Mouse (Mus musculus) hindbrain, embryonic 16.5 days (tissue): Measurements from ENCODE around the gene Kpnb1. TPM values are rescaled to one million over a fixed set of nuclear protein-coding genes. Genes with fewer than 3 reads are reported as not detected.

Experiments used
- ATAC-seq: fragments of 200-750 bp; cut with Nextera tagmentation; 2 replicates; pipeline ENCODE4 v1.8.0; 2017; ENCODE audit warnings: moderate TSS enrichment, moderate library complexity
- H3K27ac ChIP-seq: fragments of 300-500 bp; sonication (generic); 2 replicates; pipeline ENCODE4 v1.5.1; 2014; ENCODE audit warnings: low read depth, mild to moderate bottlenecking, control low read depth, low read length, moderate library complexity
- H3K27me3 ChIP-seq: fragments of 300-500 bp; sonication (generic); replicated peaks from 2 replicates; pipeline ENCODE4 v1.6.1; 2014; ENCODE audit warnings: low read length; ENCODE audit not compliant: control insufficient read depth, insufficient read depth
- H3K36me3 ChIP-seq: fragments of 300-500 bp; sonication (generic); 2 replicates; pipeline ENCODE4 v1.6.1; 2014; ENCODE audit warnings: mild to moderate bottlenecking, low read length, moderate library complexity, mixed read lengths; ENCODE audit not compliant: control insufficient read depth, insufficient read depth
- H3K4me1 ChIP-seq: fragments of 300-500 bp; sonication (generic); 2 replicates; pipeline ENCODE4 v1.6.1; 2014; ENCODE audit warnings: low read depth, low read length; ENCODE audit not compliant: control insufficient read depth, insufficient read depth
- H3K4me2 ChIP-seq: fragments of 300-500 bp; sonication (generic); 2 replicates; pipeline ENCODE4 v1.6.1; 2014; ENCODE audit warnings: mild to moderate bottlenecking, low read length, control low read depth, moderate library complexity
- H3K4me3 ChIP-seq: fragments of 300-500 bp; sonication (generic); 2 replicates; pipeline ENCODE4 v1.5.1; 2014; ENCODE audit warnings: mild to moderate bottlenecking, low read length, control low read depth, moderate library complexity
- H3K9ac ChIP-seq: fragments of 300-500 bp; sonication (generic); 2 replicates; pipeline ENCODE4 v1.6.1; 2014; ENCODE audit warnings: low read depth, mild to moderate bottlenecking, control low read depth, low read length, moderate library complexity
- H3K9me3 ChIP-seq: fragments of 300-500 bp; sonication (generic); 2 replicates; pipeline ENCODE4 v1.6.1; 2014; ENCODE audit warnings: mild to moderate bottlenecking, low read length, moderate library complexity; ENCODE audit not compliant: control insufficient read depth
- WGBS: fragments of 180-500 bp; shearing (Covaris S2); extraction: QIAGEN DNeasy Blood & Tissue Kit; methylation state at CpG from one replicate; pipeline ENCODE4 v1.1.7; 2014; 5-methylcytosine and 5-hydroxymethylcytosine counted together
- polyA plus RNA-seq: library from polyadenylated mRNA; unstranded; fragments of >200 nt; fragmentation: Nextera tagmentation; extraction: Ambion mirVana; gene quantifications from 2 replicates; pipeline ENCODE4 v1.2.1, GENCODE M21; 2015

Kpnb1 gene
- polyA plus RNA-seq, 1 experiment from 2014 or later, result 29.7 TPM

DNA sequence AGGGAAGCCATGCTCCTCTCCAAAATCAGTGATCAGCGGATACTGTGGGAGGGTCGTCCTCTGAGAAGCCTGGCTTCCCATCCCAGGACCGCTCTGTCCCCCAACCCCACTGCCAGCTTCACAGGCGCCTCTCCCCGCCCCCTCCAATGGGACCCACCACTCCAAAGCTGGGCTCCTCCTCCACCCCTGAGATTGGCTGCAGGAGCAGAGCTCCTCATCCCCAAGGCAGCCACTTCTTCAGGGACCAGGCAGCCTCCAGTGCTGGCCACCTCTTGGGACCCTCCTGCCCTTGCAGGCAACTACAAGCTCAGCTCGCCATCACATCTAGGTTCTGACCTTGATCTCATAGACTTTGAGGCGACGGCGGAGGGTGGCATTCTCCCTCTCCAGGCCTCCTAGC, 38.7 kb downstream of the Kpnb1 start:
- peak overlapping the region; percentile 84 for H3K4me2 ChIP-seq
- no peak for ATAC-seq
- no peaks in the 10 kb centered on the region for H3K9me3 ChIP-seq
- H3K4me3 ChIP-seq, result peak overlapping the region; percentile 1; the same call in 1 of the 2 replicates
- peaks cover 8% of the 10 kb centered on the region; the same call in 1 of the 2 replicates for H3K36me3 ChIP-seq
- H3K27ac ChIP-seq, result no peak overlapping the region
- peaks cover 29% of the 10 kb centered on the region for H3K4me1 ChIP-seq
- H3K27me3 ChIP-seq, result no peaks in the 10 kb centered on the region
- peak overlapping the region; percentile 87 for H3K9ac ChIP-seq
- WGBS, result 30% methylated on average over 9 of the region's 9 CpGs

DNA sequence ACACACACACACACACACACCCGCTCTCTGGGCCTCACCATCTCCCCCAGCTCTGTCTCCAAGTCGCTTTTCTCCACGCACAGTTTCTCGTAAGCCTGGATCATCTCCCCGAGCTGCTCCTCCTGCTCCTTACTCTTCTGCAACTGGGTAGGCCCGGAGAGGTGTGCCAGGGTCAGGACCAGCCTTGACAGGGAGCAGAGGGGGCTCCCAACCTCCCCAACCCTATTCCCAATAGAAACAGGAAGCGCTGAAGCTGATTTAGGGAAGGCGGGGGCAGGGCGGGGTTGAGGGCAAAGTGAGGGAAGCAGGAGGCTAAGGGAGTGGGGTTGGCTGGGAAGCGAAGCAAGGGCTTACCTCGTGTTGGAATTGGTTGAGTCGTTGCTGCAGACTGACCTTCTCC, 39.1 kb downstream of the Kpnb1 start:
- Histone ChIP-seq H3K4me3 (no peak overlapping the region), H3K27me3 (no peaks in the 10 kb centered on the region), H3K36me3 (peaks cover 8% of the 10 kb centered on the region; the same call in 1 of the 2 replicates), H3K27ac (no peak overlapping the region), H3K9ac (no peak overlapping the region; the same call in 1 of the 2 replicates), H3K4me1 (peaks cover 29% of the 10 kb centered on the region), H3K4me2 (peak overlapping the region; percentile 84; the same call in 1 of the 2 replicates), H3K9me3 (no peaks in the 10 kb centered on the region)
- no peak for ATAC-seq
- 36% methylated on average over 12 of the region's 12 CpGs for WGBS

- H3K4me3 ChIP-seq, result no peak overlapping the region
- H3K36me3 ChIP-seq, result peaks cover 10% of the 10 kb centered on the region; the same call in 1 of the 2 replicates
- no peak overlapping the region for H3K27ac ChIP-seq
- no peak for ATAC-seq
- WGBS, result 65% methylated on average over 8 of the region's 8 CpGs
- no peak overlapping the region for H3K4me2 ChIP-seq
- H3K9ac ChIP-seq, result 0 out of 2 replicates have a peak overlapping the region, but pooled peaks have one; percentile 10
- H3K9me3 ChIP-seq, result no peaks in the 10 kb centered on the region
- peaks cover 22% of the 10 kb centered on the region for H3K4me1 ChIP-seq
- no peaks in the 10 kb centered on the region for H3K27me3 ChIP-seq
These were observed 40.3 kb downstream of the Kpnb1 start for GRCm38 (mm10) chr11:97147333-97147732.

DNA sequence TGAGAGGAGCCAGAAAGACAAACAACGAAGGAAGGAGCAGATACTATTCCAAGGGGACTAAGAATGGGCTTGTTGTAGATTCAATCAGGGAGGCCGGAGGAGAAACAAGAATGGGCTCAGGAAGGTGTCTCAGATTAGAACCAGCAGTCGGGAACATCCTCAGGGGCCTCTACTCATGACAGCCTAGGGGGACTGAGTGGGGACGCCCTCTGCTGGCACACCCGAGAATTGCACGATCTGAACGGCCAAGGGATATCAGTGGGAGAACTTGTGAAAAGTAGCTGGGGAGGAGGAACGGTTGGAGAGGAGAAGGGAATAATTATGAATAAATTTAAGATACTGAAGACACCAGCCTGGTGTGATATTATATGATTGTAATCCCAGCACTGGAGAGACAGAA, 41.0 kb downstream of the Kpnb1 start:
- Histone ChIP-seq H3K27me3 (no peaks in the 10 kb centered on the region), H3K36me3 (peaks cover 11% of the 10 kb centered on the region; the same call in 1 of the 2 replicates), H3K27ac (no peak overlapping the region), H3K4me1 (peaks cover 16% of the 10 kb centered on the region), H3K4me3 (no peak overlapping the region), H3K9me3 (no peaks in the 10 kb centered on the region), H3K4me2 (no peak overlapping the region), H3K9ac (no peak overlapping the region)
- 8% methylated on average over 8 of the region's 8 CpGs for WGBS
- no peak for ATAC-seq

DNA sequence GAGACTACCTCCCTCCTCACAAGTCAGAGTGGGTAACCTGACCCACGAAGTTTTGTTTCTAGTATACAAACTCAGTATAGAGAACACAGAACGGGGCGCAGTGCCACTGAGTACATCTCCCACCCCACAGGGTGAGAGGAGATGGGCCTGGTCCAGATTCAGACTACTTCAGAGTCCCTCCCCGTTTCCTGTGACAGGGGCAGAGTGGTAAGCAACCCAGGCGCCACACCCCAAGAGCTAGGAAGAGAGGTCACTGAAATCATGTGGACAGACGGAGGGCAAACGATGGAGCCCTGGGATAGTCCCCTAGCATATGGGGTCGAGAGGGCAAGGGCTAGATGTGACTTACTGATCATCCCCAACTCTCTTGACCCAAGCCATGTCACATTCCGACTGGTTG, 41.7 kb downstream of the Kpnb1 start:
- no peak overlapping the region for H3K27ac ChIP-seq
- no peak overlapping the region for H3K4me2 ChIP-seq
- no peak for ATAC-seq
- no peak overlapping the region for H3K9ac ChIP-seq
- H3K4me1 ChIP-seq, result peaks cover 14% of the 10 kb centered on the region
- H3K36me3 ChIP-seq, result peaks cover 11% of the 10 kb centered on the region; the same call in 1 of the 2 replicates
- H3K4me3 ChIP-seq, result no peak overlapping the region
- WGBS, result 82% methylated on average over 9 of the region's 9 CpGs
- no peaks in the 10 kb centered on the region for H3K27me3 ChIP-seq
- no peaks in the 10 kb centered on the region for H3K9me3 ChIP-seq

GRCm38 (mm10) chr11:97145320-97145719, 42.4 kb downstream of the Kpnb1 start:
- Histone ChIP-seq H3K9me3 (no peaks in the 10 kb centered on the region), H3K4me3 (no peak overlapping the region), H3K9ac (no peak overlapping the region), H3K4me2 (no peak overlapping the region), H3K4me1 (peaks cover 14% of the 10 kb centered on the region), H3K36me3 (peaks cover 11% of the 10 kb centered on the region; the same call in 1 of the 2 replicates), H3K27ac (no peak overlapping the region), H3K27me3 (0 out of 2 replicates have a peak, but pooled peaks cover 2% of the 10 kb centered on the region)
- WGBS, result 67% methylated on average over 2 of the region's 2 CpGs
- no peak for ATAC-seq

GRCm38 (mm10) chr11:97143196-97143900, 44.3 kb downstream of the Kpnb1 start:
- WGBS, result 80% methylated on average over 9 of the region's 9 CpGs
- no peak for ATAC-seq

DNA sequence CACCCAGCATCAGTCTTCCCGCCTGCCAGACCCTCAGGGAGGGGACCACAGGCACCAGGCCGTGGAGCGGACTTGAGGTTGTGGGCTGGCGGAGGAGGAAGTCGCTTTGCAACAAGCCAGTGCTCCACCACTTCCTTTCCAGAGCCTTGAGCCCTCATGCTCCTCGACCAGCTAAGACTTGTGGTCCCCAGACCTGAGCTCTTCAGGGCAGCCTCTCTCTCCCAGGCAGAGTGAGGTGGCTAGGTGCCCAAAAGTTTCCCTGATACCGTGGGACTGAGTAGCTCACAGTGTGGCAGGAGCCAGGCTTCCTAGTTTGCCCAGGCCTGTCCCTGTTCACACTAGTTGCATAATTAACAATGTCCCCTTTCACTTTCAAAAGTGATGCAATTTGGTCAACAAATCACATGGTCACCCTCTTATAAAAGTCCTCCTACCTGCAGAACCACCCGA, 45.5 kb downstream of the Kpnb1 start:
- H3K9ac ChIP-seq, result no peak overlapping the region
- H3K27me3 ChIP-seq, result 0 out of 2 replicates have a peak, but pooled peaks cover 2% of the 10 kb centered on the region
- 78% methylated on average over 8 of the region's 8 CpGs for WGBS
- H3K27ac ChIP-seq, result no peak overlapping the region
- peaks cover 9% of the 10 kb centered on the region; the same call in 1 of the 2 replicates for H3K36me3 ChIP-seq
- no peak overlapping the region for H3K4me3 ChIP-seq
- no peak for ATAC-seq
- H3K9me3 ChIP-seq, result no peaks in the 10 kb centered on the region
- peaks cover 16% of the 10 kb centered on the region for H3K4me1 ChIP-seq
- H3K4me2 ChIP-seq, result no peak overlapping the region

More at GRCm38 (mm10) chr11:97143196-97143900, 44.3 kb downstream of the Kpnb1 start:
- H3K36me3 ChIP-seq, result peaks cover 11% of the 10 kb centered on the region; the same call in 1 of the 2 replicates
- H3K4me3 ChIP-seq, result no peak overlapping the region
- H3K27ac ChIP-seq, result no peak overlapping the region
- no peak overlapping the region for H3K9ac ChIP-seq
- H3K4me1 ChIP-seq, result peaks cover 13% of the 10 kb centered on the region
- H3K4me2 ChIP-seq, result no peak overlapping the region
- no peaks in the 10 kb centered on the region for H3K9me3 ChIP-seq
- H3K27me3 ChIP-seq, result 0 out of 2 replicates have a peak, but pooled peaks cover 2% of the 10 kb centered on the region

DNA sequence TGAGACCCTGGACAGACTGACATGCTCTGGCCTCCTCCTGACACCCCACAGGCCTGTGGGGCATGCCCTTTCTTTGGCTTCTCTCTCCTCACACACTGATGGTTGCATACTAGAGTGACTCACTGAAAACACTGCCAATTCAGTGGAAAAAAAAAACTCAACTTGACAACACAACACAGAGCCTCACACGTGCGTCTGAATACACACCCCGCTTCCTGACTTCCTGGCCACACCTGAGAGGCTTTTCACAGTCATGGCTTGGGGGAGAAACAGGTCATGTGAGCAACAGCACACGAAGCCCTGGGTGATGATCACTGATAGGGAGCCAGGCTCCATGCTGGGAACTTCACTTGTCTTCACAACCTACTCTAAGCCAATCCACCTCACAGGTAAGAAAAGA, 46.9 kb downstream of the Kpnb1 start:
- ATAC-seq, result no peak
- no peak overlapping the region for H3K4me3 ChIP-seq
- WGBS, result 76% methylated on average over 4 of the region's 4 CpGs
- no peak overlapping the region for H3K9ac ChIP-seq
- 0 out of 2 replicates have a peak, but pooled peaks cover 2% of the 10 kb centered on the region for H3K27me3 ChIP-seq
- no peaks in the 10 kb centered on the region for H3K9me3 ChIP-seq
- H3K4me1 ChIP-seq, result peaks cover 16% of the 10 kb centered on the region
- no peak overlapping the region for H3K27ac ChIP-seq
- peaks cover 4% of the 10 kb centered on the region; the same call in 1 of the 2 replicates for H3K36me3 ChIP-seq
- H3K4me2 ChIP-seq, result no peak overlapping the region
